Mouse (Mus musculus) heart, postnatal 10 days (tissue): ENCODE results near the gene Cda. TPM values are rescaled to one million over a fixed set of nuclear protein-coding genes. Genes with fewer than 3 reads are reported as not detected.

ENCODE experiments used
- DNase-seq, 2 experiments: peaks; one replicate each; pipeline ENCODE4 v3.0.0; 2021
- intact Hi-C: fragments of 180-260 bp; cut with DNase I; formaldehyde crosslinking; loops from one replicate; pipeline ENCODE4 v1.15.1; 2025
- total RNA-seq, 2 experiments: library from RNA; stranded (reverse); gene quantifications; 2 replicates each; pipeline ENCODE4 v1.2.3; 2021

Cda gene
- total RNA-seq, 2 experiments from 2014 or later = 4.5 to 6.7 TPM

GRCm38 (mm10) chr4:138370996-138371516, 3.3 kb upstream of the Cda start:
- intact Hi-C loops = no loop called here
- no peak for DNase-seq

- peak; percentile 15 to 30 for DNase-seq
- intact Hi-C loops = no loop called here
These were observed 887 bp upstream of the Cda start for GRCm38 (mm10) chr4:138368498-138369260.

- DNase-seq = no peak
- intact Hi-C loops = no loop called here
These were observed 1.2 kb downstream of the Cda start for GRCm38 (mm10) chr4:138366561-138366960.

GRCm38 (mm10) chr4:138363511-138363910, 4.3 kb downstream of the Cda start:
- no peak for DNase-seq
- intact Hi-C loops = no loop called here

- no peak for DNase-seq
- intact Hi-C loops = no loop called here
These were observed 4.9 kb downstream of the Cda start for GRCm38 (mm10) chr4:138362883-138363282.

- no peak for DNase-seq
- intact Hi-C loops = no loop called here
These were observed 6.4 kb downstream of the Cda start for GRCm38 (mm10) chr4:138361370-138361821.

- intact Hi-C loops = no loop called here
- no peak for DNase-seq
These were observed 9.6 kb downstream of the Cda start for GRCm38 (mm10) chr4:138358176-138358575.

- no peak for DNase-seq
- intact Hi-C loops = no loop called here
These were observed 11.2 kb downstream of the Cda start for GRCm38 (mm10) chr4:138356551-138356950.

- intact Hi-C loops = no loop called here
- no peak for DNase-seq
These were observed 11.7 kb downstream of the Cda start for GRCm38 (mm10) chr4:138356141-138356540.

- intact Hi-C loops = no loop called here
- DNase-seq = no peak
These were observed 12.3 kb downstream of the Cda start for GRCm38 (mm10) chr4:138355496-138355895.

- peak in 1 of 2 experiments; percentile 23 for DNase-seq
- intact Hi-C loops = no loop called here
These were observed 14.2 kb downstream of the Cda start for GRCm38 (mm10) chr4:138353438-138354171.

- no peak for DNase-seq
- intact Hi-C loops = no loop called here
These were observed 15.1 kb downstream of the Cda start for GRCm38 (mm10) chr4:138352692-138353091.

- DNase-seq = no peak
- intact Hi-C loops = no loop called here
These were observed 16.0 kb downstream of the Cda start for GRCm38 (mm10) chr4:138351821-138352220.

GRCm38 (mm10) chr4:138348716-138349115, 19.1 kb downstream of the Cda start:
- intact Hi-C loops = no loop called here
- DNase-seq = no peak

- intact Hi-C loops = no loop called here
- DNase-seq = no peak
These were observed 20.5 kb downstream of the Cda start for GRCm38 (mm10) chr4:138347280-138347679.

- DNase-seq = peak; percentile 61 to 71
- intact Hi-C loops = no loop called here
These were observed 22.8 kb downstream of the Cda start for GRCm38 (mm10) chr4:138344891-138345545.

GRCm38 (mm10) chr4:138343341-138343837, 24.4 kb downstream of the Cda start:
- peak; percentile 37 to 53 for DNase-seq
- intact Hi-C loops = no loop called here

GRCm38 (mm10) chr4:138342778-138343177, 25.0 kb downstream of the Cda start:
- intact Hi-C loops = no loop called here
- DNase-seq = no peak

GRCm38 (mm10) chr4:138342048-138342447, 25.7 kb downstream of the Cda start:
- intact Hi-C loops = no loop called here
- no peak for DNase-seq

- intact Hi-C loops = no loop called here
- no peak for DNase-seq
These were observed 26.4 kb downstream of the Cda start for GRCm38 (mm10) chr4:138341393-138341792.

- peak; percentile 40 to 66 for DNase-seq
- intact Hi-C loops = no loop called here
These were observed 27.8 kb downstream of the Cda start for GRCm38 (mm10) chr4:138339963-138340362.
